ENCODE assay signal across 10 mouse cellular contexts in the genomic region with DNA sequence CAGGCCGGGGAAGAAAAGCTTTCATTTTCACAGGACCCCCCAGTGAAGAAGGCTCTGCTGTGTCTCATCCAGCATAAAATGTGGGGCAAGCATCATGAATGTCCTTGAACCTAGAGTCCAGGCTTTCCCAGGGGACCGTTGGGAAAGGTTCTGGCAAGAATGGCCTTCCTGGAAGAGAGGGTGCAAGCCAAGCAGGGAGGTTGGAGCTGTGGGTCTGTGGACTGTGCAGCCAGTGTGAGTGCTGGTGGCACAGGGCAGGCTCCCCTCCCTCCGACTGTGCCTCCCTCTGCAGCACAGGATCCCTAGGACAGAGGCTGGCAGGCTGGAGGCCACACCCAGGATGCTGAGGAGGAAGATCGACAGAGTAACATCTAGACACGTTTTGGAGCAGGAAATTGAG.
DNase-seq lines count a peak whose midpoint lies in the region; ATAC-seq and TF ChIP-seq lines count a peak whose summit lies in the region.
"Had no signal": no experiment of that assay in that cellular context is flagged by ENCODE, and none has a peak within 500 bp of the region (broad histone marks: within the 10 kb centered on the region; RNA-seq: fewer than 3 reads in every experiment).

No protein-coding gene starts in this region.

- no peak for TF ChIP-seq EP300 in stomach, postnatal 0 days (optimal IDR thresholded peaks at IDR 0.05)

- no peak for TF ChIP-seq POLR2A in kidney, adult 2 months (IDR thresholded peaks at IDR 0.05; ENCODE audit: low read depth, low read length)

- no peak for DNase-seq in kidney, adult 2 months
- no peak for DNase-seq in kidney, postnatal 14 days
- no peak for DNase-seq in stomach, postnatal 0 days (ENCODE audit: low spot score)
- no peak for DNase-seq in thymus, postnatal 4 days
- no peak for DNase-seq in right cerebral cortex, postnatal 14 days
- DNase-seq: cerebellum, adult 8-10 months; gastrocnemius, postnatal 14 days; thymus, postnatal 36 days had no signal

- H3K9me3 ChIP-seq in stomach, embryonic 14.5 days (ENCODE audit: control insufficient read depth, low read depth, low read length) = no peaks in the 10 kb centered on the region
- H3K9me3 ChIP-seq in stomach, postnatal 0 days (ENCODE audit: control insufficient read depth, low read length) = no peaks in the 10 kb centered on the region
- H3K9me3 ChIP-seq in hindbrain, embryonic 16.5 days (ENCODE audit: control insufficient read depth, low read length) = no peaks in the 10 kb centered on the region

- 51% methylated on average over 5 of the region's 5 CpGs for WGBS in kidney, adult 2 months
- 39% methylated on average over 5 of the region's 5 CpGs for WGBS in stomach, embryonic 14.5 days
- 46% methylated on average over 5 of the region's 5 CpGs for WGBS in stomach, postnatal 0 days
- WGBS in hindbrain, embryonic 16.5 days = 48% methylated on average over 5 of the region's 5 CpGs

- H3K4me3 ChIP-seq in kidney, adult 2 months (ENCODE audit: insufficient read depth, low read depth, low read length) = no peak overlapping the region
- no peak overlapping the region for H3K4me3 ChIP-seq in stomach, embryonic 14.5 days (ENCODE audit: low read depth, low read length)
- H3K4me3 ChIP-seq in stomach, postnatal 0 days (ENCODE audit: low read depth, low read length) = no peak overlapping the region
- H3K4me3 ChIP-seq in hindbrain, embryonic 16.5 days (ENCODE audit: low read length) = no peak overlapping the region

- no peaks in the 10 kb centered on the region for H3K27me3 ChIP-seq in kidney, adult 2 months (replicated peaks; ENCODE audit: control insufficient read depth, insufficient read depth, low read length)
- no peaks in the 10 kb centered on the region for H3K27me3 ChIP-seq in stomach, embryonic 14.5 days (ENCODE audit: control insufficient read depth, insufficient read depth, low read length)
- no peaks in the 10 kb centered on the region for H3K27me3 ChIP-seq in stomach, postnatal 0 days (ENCODE audit: control insufficient read depth, insufficient read depth, low read length)
- H3K27me3 ChIP-seq in hindbrain, embryonic 16.5 days (replicated peaks; ENCODE audit: control insufficient read depth, insufficient read depth, low read length) = no peaks in the 10 kb centered on the region

- H3K4me2 ChIP-seq in stomach, embryonic 14.5 days (replicated peaks; ENCODE audit: low read depth, low read length) = no peak overlapping the region
- H3K4me2 ChIP-seq in stomach, postnatal 0 days (replicated peaks; ENCODE audit: low read depth) = no peak overlapping the region
- H3K4me2 ChIP-seq in hindbrain, embryonic 16.5 days (ENCODE audit: low read length) = no peak overlapping the region

- no peak overlapping the region for H3K9ac ChIP-seq in stomach, embryonic 14.5 days (replicated peaks; ENCODE audit: low read depth, low read length)
- no peak overlapping the region; the same call in 1 of the 2 replicates for H3K9ac ChIP-seq in stomach, postnatal 0 days (ENCODE audit: low read length)
- H3K9ac ChIP-seq in hindbrain, embryonic 16.5 days (ENCODE audit: low read depth, low read length) = peak overlapping the region; percentile 41

- ATAC-seq in stomach, embryonic 14.5 days (ENCODE audit: insufficient number of reproducible peaks, insufficient read depth, low FRiP score, low read depth) = no peak
- ATAC-seq in stomach, postnatal 0 days (ENCODE audit: low FRiP score, low TSS enrichment) = no peak
- no peak for ATAC-seq in hindbrain, embryonic 16.5 days

- H3K27ac ChIP-seq in kidney, adult 2 months (ENCODE audit: insufficient read depth, low read depth, low read length) = peak overlapping the region; percentile 46
- H3K27ac ChIP-seq in stomach, embryonic 14.5 days (ENCODE audit: low read length) = peak overlapping the region; percentile 79
- H3K27ac ChIP-seq in stomach, postnatal 0 days (replicated peaks) = no peak overlapping the region
- H3K27ac ChIP-seq in hindbrain, embryonic 16.5 days (ENCODE audit: low read depth, low read length) = no peak overlapping the region

- TF ChIP-seq CTCF in kidney, adult 2 months (conservative IDR thresholded peaks at IDR 0.05; ENCODE audit: insufficient read depth, insufficient read length, low read depth, low read length) = no peak
- TF ChIP-seq CTCF in stomach, postnatal 0 days (IDR thresholded peaks at IDR 0.05; ENCODE audit: low read depth) = no peak

- H3K4me1 ChIP-seq in kidney, adult 2 months (ENCODE audit: control insufficient read depth, insufficient read depth, low read length) = peaks cover 8% of the 10 kb centered on the region; the same call in 1 of the 2 replicates
- peaks cover 20% of the 10 kb centered on the region for H3K4me1 ChIP-seq in stomach, embryonic 14.5 days (ENCODE audit: control insufficient read depth, insufficient read depth, low read length)
- H3K4me1 ChIP-seq in stomach, postnatal 0 days (replicated peaks; ENCODE audit: control insufficient read depth, insufficient read depth) = no peaks in the 10 kb centered on the region
- peaks cover 22% of the 10 kb centered on the region for H3K4me1 ChIP-seq in hindbrain, embryonic 16.5 days (ENCODE audit: control insufficient read depth, insufficient read depth, low read depth, low read length)

- H3K36me3 ChIP-seq in kidney, adult 2 months (ENCODE audit: control insufficient read depth, insufficient read depth, low read length) = no peaks in the 10 kb centered on the region
- H3K36me3 ChIP-seq in stomach, embryonic 14.5 days (ENCODE audit: control insufficient read depth, insufficient read depth, low read length) = no peaks in the 10 kb centered on the region
- H3K36me3 ChIP-seq in stomach, postnatal 0 days (ENCODE audit: control insufficient read depth, insufficient read depth, low read length) = no peaks in the 10 kb centered on the region
- H3K36me3 ChIP-seq in hindbrain, embryonic 16.5 days (ENCODE audit: control insufficient read depth, insufficient read depth, low read length) = no peaks in the 10 kb centered on the region

Comparison
In these comparisons a context has a peak if more than half of its experiments do, and no peak if none do; other contexts are left out.
1. H3K27ac ChIP-seq: peak in kidney, adult 2 months (single experiment) and stomach, embryonic 14.5 days (single experiment); none in stomach, postnatal 0 days (single experiment) and hindbrain, embryonic 16.5 days (single experiment).